Mouse (Mus musculus): Measurements from ENCODE around the gene Brwd3. TPM values are rescaled to one million over a fixed set of nuclear protein-coding genes. Genes with fewer than 3 reads are reported as not detected.

Brwd3 gene
- 5.0 and 7.1 TPM in 2 replicates for polyA plus RNA-seq (2014; fragmentation: Nextera tagmentation; extraction: Ambion mirVana)

- DNase-seq (ENCODE audit: low spot score) (peak; percentile 78), ATAC-seq (ENCODE audit: low FRiP score) (peak; percentile 94)
- Histone ChIP-seq H3K4me1 (replicated peaks; ENCODE audit: control insufficient read depth, insufficient read depth, low read length) (no peaks in the 10 kb centered on the region), H3K9me3 (ENCODE audit: control insufficient read depth, low read length) (no peaks in the 10 kb centered on the region), H3K27me3 (ENCODE audit: control insufficient read depth, insufficient read depth, low read length) (no peaks in the 10 kb centered on the region), H3K36me3 (ENCODE audit: control insufficient read depth, insufficient read depth, low read length) (no peaks in the 10 kb centered on the region), H3K4me3 (ENCODE audit: low read depth, low read length) (peak within 1 kb of the TSS; percentile 54), H3K4me2 (replicated peaks; ENCODE audit: low read depth, low read length) (peak within 1 kb of the TSS; percentile 45), H3K27ac (ENCODE audit: low read depth, low read length) (peak within 1 kb of the TSS; percentile 56; the same call in 1 of the 2 replicates), H3K9ac (ENCODE audit: low read depth, low read length) (peak within 1 kb of the TSS; percentile 61)
- WGBS = 15% methylated on average over 18 of the region's 39 CpGs
Observed at GRCm38 (mm10) chrX:108834090-108834774, at the start of gene Brwd3. Brwd3 (minus strand) TSS chrX:108834372.

- Histone ChIP-seq H3K27ac (ENCODE audit: low read depth, low read length) (no peak overlapping the region), H3K27me3 (ENCODE audit: control insufficient read depth, insufficient read depth, low read length) (no peaks in the 10 kb centered on the region), H3K4me3 (ENCODE audit: low read depth, low read length) (no peak overlapping the region), H3K9me3 (ENCODE audit: control insufficient read depth, low read length) (no peaks in the 10 kb centered on the region), H3K36me3 (ENCODE audit: control insufficient read depth, insufficient read depth, low read length) (no peaks in the 10 kb centered on the region), H3K4me1 (replicated peaks; ENCODE audit: control insufficient read depth, insufficient read depth, low read length) (no peaks in the 10 kb centered on the region), H3K9ac (ENCODE audit: low read depth, low read length) (no peak overlapping the region), H3K4me2 (replicated peaks; ENCODE audit: low read depth, low read length) (no peak overlapping the region)
- no peak for DNase-seq (ENCODE audit: low spot score)
- no peak for ATAC-seq (ENCODE audit: low FRiP score)
- 88% methylated on average over 4 of the region's 4 CpGs for WGBS
Observed at GRCm38 (mm10) chrX:108862632-108863031, 28.5 kb upstream of the Brwd3 start.

- H3K36me3 ChIP-seq (ENCODE audit: control insufficient read depth, insufficient read depth, low read length) = no peaks in the 10 kb centered on the region
- no peak overlapping the region for H3K4me2 ChIP-seq (replicated peaks; ENCODE audit: low read depth, low read length)
- H3K4me3 ChIP-seq (ENCODE audit: low read depth, low read length) = no peak overlapping the region
- DNase-seq (ENCODE audit: low spot score) = no peak
- no peak overlapping the region for H3K27ac ChIP-seq (ENCODE audit: low read depth, low read length)
- no peak for ATAC-seq (ENCODE audit: low FRiP score)
- no peaks in the 10 kb centered on the region for H3K27me3 ChIP-seq (ENCODE audit: control insufficient read depth, insufficient read depth, low read length)
- no peaks in the 10 kb centered on the region for H3K9me3 ChIP-seq (ENCODE audit: control insufficient read depth, low read length)
- no peak overlapping the region for H3K9ac ChIP-seq (ENCODE audit: low read depth, low read length)
- WGBS = 99% methylated on average over 2 of the region's 2 CpGs
- no peaks in the 10 kb centered on the region for H3K4me1 ChIP-seq (replicated peaks; ENCODE audit: control insufficient read depth, insufficient read depth, low read length)
Observed at GRCm38 (mm10) chrX:108842705-108843104, 8.5 kb upstream of the Brwd3 start.

- no peaks in the 10 kb centered on the region for H3K4me1 ChIP-seq (replicated peaks; ENCODE audit: control insufficient read depth, insufficient read depth, low read length)
- no peaks in the 10 kb centered on the region for H3K36me3 ChIP-seq (ENCODE audit: control insufficient read depth, insufficient read depth, low read length)
- 87% methylated on average over 2 of the region's 2 CpGs for WGBS
- ATAC-seq (ENCODE audit: low FRiP score) = no peak
- no peaks in the 10 kb centered on the region for H3K9me3 ChIP-seq (ENCODE audit: control insufficient read depth, low read length)
- no peak overlapping the region for H3K4me2 ChIP-seq (replicated peaks; ENCODE audit: low read depth, low read length)
- H3K27me3 ChIP-seq (ENCODE audit: control insufficient read depth, insufficient read depth, low read length) = no peaks in the 10 kb centered on the region
- H3K9ac ChIP-seq (ENCODE audit: low read depth, low read length) = no peak overlapping the region
- H3K27ac ChIP-seq (ENCODE audit: low read depth, low read length) = no peak overlapping the region
- no peak overlapping the region for H3K4me3 ChIP-seq (ENCODE audit: low read depth, low read length)
- DNase-seq (ENCODE audit: low spot score) = no peak
Observed at GRCm38 (mm10) chrX:108836416-108836815, 2.2 kb upstream of the Brwd3 start.

GRCm38 (mm10) chrX:108835233-108835632 is 1.1 kb upstream of the Brwd3 start:
- H3K4me3 ChIP-seq (ENCODE audit: low read depth, low read length) = no peak overlapping the region
- no peak overlapping the region for H3K27ac ChIP-seq (ENCODE audit: low read depth, low read length)
- H3K9ac ChIP-seq (ENCODE audit: low read depth, low read length) = no peak overlapping the region
- H3K4me2 ChIP-seq (replicated peaks; ENCODE audit: low read depth, low read length) = no peak overlapping the region
- DNase-seq (ENCODE audit: low spot score) (no peak), ATAC-seq (ENCODE audit: low FRiP score) (no peak)
- H3K36me3 ChIP-seq (ENCODE audit: control insufficient read depth, insufficient read depth, low read length) = no peaks in the 10 kb centered on the region
- H3K9me3 ChIP-seq (ENCODE audit: control insufficient read depth, low read length) = no peaks in the 10 kb centered on the region
- H3K4me1 ChIP-seq (replicated peaks; ENCODE audit: control insufficient read depth, insufficient read depth, low read length) = no peaks in the 10 kb centered on the region
- 75% methylated on average over 5 of the region's 5 CpGs for WGBS
- no peaks in the 10 kb centered on the region for H3K27me3 ChIP-seq (ENCODE audit: control insufficient read depth, insufficient read depth, low read length)

- H3K27me3 ChIP-seq (ENCODE audit: control insufficient read depth, insufficient read depth, low read length) = no peaks in the 10 kb centered on the region
- no peaks in the 10 kb centered on the region for H3K36me3 ChIP-seq (ENCODE audit: control insufficient read depth, insufficient read depth, low read length)
- ATAC-seq (ENCODE audit: low FRiP score) = peak; percentile 56
- DNase-seq (ENCODE audit: low spot score) = peak; percentile 38
- WGBS = 13% methylated on average over 13 of the region's 21 CpGs
- H3K4me3 ChIP-seq (ENCODE audit: low read depth, low read length) = peak overlapping the region; percentile 54
- peak overlapping the region; percentile 61 for H3K9ac ChIP-seq (ENCODE audit: low read depth, low read length)
- peak overlapping the region; percentile 45 for H3K4me2 ChIP-seq (replicated peaks; ENCODE audit: low read depth, low read length)
- H3K4me1 ChIP-seq (replicated peaks; ENCODE audit: control insufficient read depth, insufficient read depth, low read length) = no peaks in the 10 kb centered on the region
- peak overlapping the region; percentile 33; the same call in 1 of the 2 replicates for H3K27ac ChIP-seq (ENCODE audit: low read depth, low read length)
- H3K9me3 ChIP-seq (ENCODE audit: control insufficient read depth, low read length) = no peaks in the 10 kb centered on the region
Observed at GRCm38 (mm10) chrX:108833381-108834020, 671 bp downstream of the Brwd3 start.

- WGBS = 13% methylated on average over 13 of the region's 13 CpGs
- peak overlapping the region; percentile 61 for H3K9ac ChIP-seq (ENCODE audit: low read depth, low read length)
- ATAC-seq (ENCODE audit: low FRiP score) (peak; percentile 78), DNase-seq (ENCODE audit: low spot score) (peak; percentile 79)
- H3K4me2 ChIP-seq (replicated peaks; ENCODE audit: low read depth, low read length) = peak overlapping the region; percentile 45
- 0 out of 2 replicates have a peak overlapping the region, but pooled peaks have one; percentile 56 for H3K27ac ChIP-seq (ENCODE audit: low read depth, low read length)
- no peaks in the 10 kb centered on the region for H3K4me1 ChIP-seq (replicated peaks; ENCODE audit: control insufficient read depth, insufficient read depth, low read length)
- peak overlapping the region; percentile 54 for H3K4me3 ChIP-seq (ENCODE audit: low read depth, low read length)
- no peaks in the 10 kb centered on the region for H3K27me3 ChIP-seq (ENCODE audit: control insufficient read depth, insufficient read depth, low read length)
- H3K36me3 ChIP-seq (ENCODE audit: control insufficient read depth, insufficient read depth, low read length) = no peaks in the 10 kb centered on the region
- H3K9me3 ChIP-seq (ENCODE audit: control insufficient read depth, low read length) = no peaks in the 10 kb centered on the region
Observed at GRCm38 (mm10) chrX:108832674-108833189, 1.4 kb downstream of the Brwd3 start.

GRCm38 (mm10) chrX:108831231-108831630 is 2.9 kb downstream of the Brwd3 start:
- ATAC-seq (ENCODE audit: low FRiP score) = no peak

More at GRCm38 (mm10) chrX:108831231-108831630, 2.9 kb downstream of the Brwd3 start:
- no peak for DNase-seq (ENCODE audit: low spot score)
- Histone ChIP-seq H3K4me3 (ENCODE audit: low read depth, low read length) (no peak overlapping the region), H3K9ac (ENCODE audit: low read depth, low read length) (no peak overlapping the region), H3K4me2 (replicated peaks; ENCODE audit: low read depth, low read length) (no peak overlapping the region), H3K36me3 (ENCODE audit: control insufficient read depth, insufficient read depth, low read length) (no peaks in the 10 kb centered on the region), H3K9me3 (ENCODE audit: control insufficient read depth, low read length) (no peaks in the 10 kb centered on the region), H3K27me3 (ENCODE audit: control insufficient read depth, insufficient read depth, low read length) (no peaks in the 10 kb centered on the region), H3K27ac (ENCODE audit: low read depth, low read length) (no peak overlapping the region), H3K4me1 (replicated peaks; ENCODE audit: control insufficient read depth, insufficient read depth, low read length) (no peaks in the 10 kb centered on the region)
